Mouse (Mus musculus) MEL (cell line): ENCODE measurements at regions not wholly inside any gene's neighbourhood (a gene's known extent, or its start where the extent isn't known, plus 50 kb on each side); places are given as distances from the start of the nearest gene placed in this dataset.

ENCODE experiments used
- DNase-seq: peaks from one replicate; pipeline ENCODE4 v3.0.0; 2011; ENCODE audit warnings: low read depth, low spot score
- H3K27ac ChIP-seq: 2 replicates; pipeline ENCODE4 v1.5.1; 2012; ENCODE audit warnings: low read depth, mild to moderate bottlenecking, control low read depth, low read length, moderate library complexity; ENCODE audit not compliant: control insufficient read depth
- H3K27me3 ChIP-seq, 2 experiments: fragments of 150-350 bp in 1 of 2; sonication (generic) in 1 of 2; 2 replicates each; pipeline ENCODE4 v1.6.1; 2012; ENCODE audit warnings: low read length in 2 of 2, mild to moderate bottlenecking in 2 of 2, improper control_type of control experiment in 1 of 2, moderate library complexity in 1 of 2; ENCODE audit not compliant: insufficient read depth in 2 of 2, control insufficient read depth in 1 of 2
- H3K36me3 ChIP-seq, 2 experiments: 2 replicates each; pipeline ENCODE4 v1.6.1; 2012 to 2014; ENCODE audit warnings: low read length in 2 of 2, improper control_type of control experiment in 1 of 2, inconsistent platforms in 1 of 2, mild to moderate bottlenecking in 1 of 2; ENCODE audit not compliant: insufficient read depth in 2 of 2, control insufficient read depth in 1 of 2
- H3K4me1 ChIP-seq, 2 experiments: fragments of 150-350 bp in 1 of 2; sonication (generic) in 1 of 2; 2 replicates each; pipeline ENCODE4 v1.6.1; 2012; ENCODE audit warnings: low read length in 2 of 2, improper control_type of control experiment in 1 of 2, mild to moderate bottlenecking in 1 of 2; ENCODE audit not compliant: insufficient read depth in 2 of 2, control insufficient read depth in 1 of 2
- H3K4me3 ChIP-seq, 2 experiments: fragments of 150-350 bp in 1 of 2; sonication (generic) in 1 of 2; 2 replicates each; pipeline ENCODE4 v1.5.1; 2012; ENCODE audit warnings: low read depth in 2 of 2, low read length in 2 of 2, mild to moderate bottlenecking in 2 of 2, moderate library complexity in 2 of 2, control low read depth in 1 of 2, improper control_type of control experiment in 1 of 2; ENCODE audit not compliant: control insufficient read depth in 1 of 2, insufficient read depth in 1 of 2
- H3K79me2 ChIP-seq: 2 replicates; pipeline ENCODE4 v1.6.1; 2012; ENCODE audit warnings: mild to moderate bottlenecking, low read length, moderate library complexity; ENCODE audit not compliant: control insufficient read depth, poor library complexity, insufficient read depth
- H3K9ac ChIP-seq: 2 replicates; pipeline ENCODE4 v1.6.1; 2012; ENCODE audit warnings: low read depth, mild to moderate bottlenecking, control low read depth, low read length, moderate library complexity; ENCODE audit not compliant: control insufficient read depth, poor library complexity, severe bottlenecking
- H3K9me3 ChIP-seq: fragments of 150-350 bp; sonication (generic); replicated peaks from 2 replicates; pipeline ENCODE4 v1.6.1; 2012; ENCODE audit warnings: mild to moderate bottlenecking, low read length, improper control_type of control experiment, moderate library complexity; ENCODE audit not compliant: insufficient read depth
- BHLHE40 ChIP-seq: IDR thresholded peaks from 2 replicates; pipeline ENCODE4 v1.6.1; 2012; ENCODE audit warnings: low read depth, mild to moderate bottlenecking, inconsistent platforms, low read length, improper control_type of control experiment, borderline replicate concordance
- CHD2 ChIP-seq: IDR thresholded peaks from 2 replicates; pipeline ENCODE4 v1.6.1; 2011; ENCODE audit warnings: low read length, improper control_type of control experiment
- CTCF ChIP-seq, 3 experiments: IDR thresholded peaks in 2 of 3; conservative IDR thresholded peaks in 1 of 3; 2 replicates each; pipeline ENCODE4 v1.5.1; 2011 to 2012; ENCODE audit warnings: low read length in 3 of 3, low read depth in 2 of 3, mild to moderate bottlenecking in 2 of 3, improper control_type of control experiment in 1 of 3, inconsistent platforms in 1 of 3, mixed read lengths in 1 of 3, moderate library complexity in 1 of 3; ENCODE audit not compliant: control insufficient read depth in 1 of 3, insufficient read depth in 1 of 3, poor library complexity in 1 of 3, severe bottlenecking in 1 of 3
- E2F4 ChIP-seq: IDR thresholded peaks from 2 replicates; pipeline ENCODE4 v1.6.1; 2011; ENCODE audit warnings: low read depth, low read length, improper control_type of control experiment, borderline replicate concordance
- ELF1 ChIP-seq: IDR thresholded peaks from 2 replicates; pipeline ENCODE4 v1.6.1; 2014; ENCODE audit warnings: low read depth, mild to moderate bottlenecking, inconsistent platforms, low read length, improper control_type of control experiment, moderate library complexity
- EP300 ChIP-seq, 2 experiments: IDR thresholded peaks; 2 replicates each; pipeline ENCODE4 v1.6.1; 2011; ENCODE audit warnings: improper control_type of control experiment in 2 of 2, low read length in 2 of 2, low read depth in 1 of 2, mild to moderate bottlenecking in 1 of 2
- HCFC1 ChIP-seq: IDR thresholded peaks from 2 replicates; pipeline ENCODE4 v1.6.1; 2012; ENCODE audit warnings: low read depth, mild to moderate bottlenecking, inconsistent platforms, low read length, improper control_type of control experiment, moderate library complexity
- JUND ChIP-seq: IDR thresholded peaks from 2 replicates; pipeline ENCODE4 v1.6.1; 2011; ENCODE audit warnings: low read depth, mild to moderate bottlenecking, improper control_type of control experiment, low read length
- KAT2A ChIP-seq: conservative IDR thresholded peaks from 2 replicates; pipeline ENCODE4 v1.6.1; 2012; ENCODE audit warnings: low read depth, low read length, improper control_type of control experiment, inconsistent platforms
- MAX ChIP-seq: IDR thresholded peaks from 2 replicates; pipeline ENCODE4 v1.6.1; 2011; ENCODE audit warnings: low read length, improper control_type of control experiment
- MAZ ChIP-seq: IDR thresholded peaks from 2 replicates; pipeline ENCODE4 v1.6.1; 2012; ENCODE audit warnings: low read depth, mild to moderate bottlenecking, inconsistent platforms, low read length, improper control_type of control experiment
- MYB ChIP-seq: IDR thresholded peaks from 2 replicates; pipeline ENCODE4 v1.6.1; 2011; ENCODE audit warnings: mild to moderate bottlenecking, low read depth, low read length, improper control_type of control experiment
- NELFE ChIP-seq: IDR thresholded peaks from 2 replicates; pipeline ENCODE4 v1.6.1; 2011; ENCODE audit warnings: low read depth, low read length, improper control_type of control experiment
- NRF1 ChIP-seq: IDR thresholded peaks from 2 replicates; pipeline ENCODE4 v1.6.1; 2014; ENCODE audit warnings: low read depth, mild to moderate bottlenecking, inconsistent platforms, low read length, improper control_type of control experiment, moderate library complexity; ENCODE audit not compliant: poor library complexity, insufficient read depth, severe bottlenecking
- POLR2A ChIP-seq, 2 experiments: IDR thresholded peaks; 2 replicates each; pipeline ENCODE4 v1.6.1; 2011 to 2012; ENCODE audit warnings: low read length in 2 of 2, mild to moderate bottlenecking in 2 of 2, control low read depth in 1 of 2, improper control_type of control experiment in 1 of 2, low read depth in 1 of 2, moderate library complexity in 1 of 2; ENCODE audit not compliant: control insufficient read depth in 1 of 2, insufficient read depth in 1 of 2, poor library complexity in 1 of 2
- TBP ChIP-seq: IDR thresholded peaks from 2 replicates; pipeline ENCODE4 v1.8.0; 2011; ENCODE audit warnings: low read depth, low read length, improper control_type of control experiment
- ZC3H11A ChIP-seq: IDR thresholded peaks from 2 replicates; pipeline ENCODE4 v1.6.1; 2012; ENCODE audit warnings: low read depth, mild to moderate bottlenecking, inconsistent platforms, low read length, improper control_type of control experiment
- ZKSCAN1 ChIP-seq: IDR thresholded peaks from 2 replicates; pipeline ENCODE4 v1.6.1; 2012; ENCODE audit warnings: low read depth, mild to moderate bottlenecking, inconsistent platforms, low read length, improper control_type of control experiment, moderate library complexity

- Histone ChIP-seq H3K4me1 (no peaks in the 10 kb centered on the region), H3K27me3 (peaks cover 7 to 12% of the 10 kb centered on the region in 2 experiments; a peak in 3 of 4 replicates), H3K79me2 (no peaks in the 10 kb centered on the region), H3K9ac (no peak overlapping the region), H3K27ac (no peak overlapping the region), H3K9me3 (no peaks in the 10 kb centered on the region), H3K4me3 (no peak overlapping the region), H3K36me3 (no peaks in the 10 kb centered on the region)
- TF ChIP-seq E2F4 = no peak
- peak in 1 of 2 experiments; percentile 20; a peak in 1 of 4 replicates for TF ChIP-seq POLR2A (IDR thresholded peaks at IDR 0.05; ENCODE audit: control insufficient read depth in 1 of 2, insufficient read depth in 1 of 2, low read depth in 1 of 2, low read length in 2 of 2, poor library complexity in 1 of 2)
- no peak for TF ChIP-seq CHD2
- no peak for TF ChIP-seq MAX
- no peak for TF ChIP-seq MYB
- no peak for TF ChIP-seq ZKSCAN1
- no peak for TF ChIP-seq HCFC1
- no peak for TF ChIP-seq CTCF (IDR thresholded peaks at IDR 0.05 in 2 of 3, conservative IDR thresholded peaks at IDR 0.05 in 1 of 3; ENCODE audit: control insufficient read depth in 1 of 3, insufficient read depth in 1 of 3, low read depth in 2 of 3, low read length in 3 of 3, poor library complexity in 1 of 3, severe bottlenecking in 1 of 3)
- TF ChIP-seq TBP = peak; percentile 44; the same call in 1 of the 2 replicates
- TF ChIP-seq NRF1 = no peak
- no peak for TF ChIP-seq MAZ
- no peak for TF ChIP-seq NELFE
- TF ChIP-seq EP300 (IDR thresholded peaks at IDR 0.05; ENCODE audit: low read depth in 1 of 2, low read length in 2 of 2) = no peak
- TF ChIP-seq JUND = no peak
- no peak for TF ChIP-seq ZC3H11A
- TF ChIP-seq BHLHE40 = no peak
- TF ChIP-seq KAT2A = no peak
- DNase-seq = peak; percentile 86
Measured at GRCm38 (mm10) chr19:29865142-29865541, 52.4 kb upstream of the Ranbp6 start.

GRCm38 (mm10) chr19:29862808-29863207 lies 50.0 kb upstream of the Ranbp6 start:
- Histone ChIP-seq H3K9me3 (no peaks in the 10 kb centered on the region), H3K36me3 (no peaks in the 10 kb centered on the region), H3K9ac (no peak overlapping the region), H3K27me3 (peaks cover 6 to 8% of the 10 kb centered on the region in 2 experiments; a peak in 3 of 4 replicates), H3K27ac (no peak overlapping the region), H3K4me1 (no peaks in the 10 kb centered on the region), H3K4me3 (no peak overlapping the region), H3K79me2 (no peaks in the 10 kb centered on the region)
- DNase-seq = no peak
- TF ChIP-seq ELF1 = no peak
